Mouse (Mus musculus): ENCODE results near the gene Cenpa.
"Not testable (repeated sequence)": the region's sequence is repeated elsewhere in the genome, so short reads cannot be mapped to it uniquely, and the experiment has no call there.

The Cenpa gene

DNA sequence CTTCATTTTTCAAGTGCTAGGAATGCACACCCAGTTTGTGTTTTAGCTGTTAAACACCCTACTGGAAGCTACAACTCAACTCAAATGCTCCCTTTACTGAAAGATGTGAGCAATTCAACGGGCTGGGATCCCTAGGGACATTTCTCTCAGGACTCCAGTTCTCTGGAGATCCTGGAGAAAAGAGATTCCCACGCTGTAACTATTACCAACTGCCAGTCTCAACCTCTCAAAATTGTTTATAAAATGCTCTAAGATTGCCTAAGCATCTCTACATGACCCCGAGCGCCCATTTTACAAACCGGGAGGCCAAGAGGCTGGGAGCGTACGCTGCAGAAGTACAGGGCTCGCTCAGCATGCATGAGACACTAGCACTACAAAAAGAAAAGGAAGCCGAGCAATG lies 19.2 kb upstream of the Cenpa start:
- no peak for DNase-seq (ENCODE audit: low read depth, low spot score)

GRCm38 (mm10) chr5:30647815-30648560 lies 18.6 kb upstream of the Cenpa start, which contains the start of gene Slc35f6:
Gene Slc35f6, plus strand, starts transcription at chr5:30647933.
- peak; percentile 68 for DNase-seq (ENCODE audit: low read depth, low spot score)

DNA sequence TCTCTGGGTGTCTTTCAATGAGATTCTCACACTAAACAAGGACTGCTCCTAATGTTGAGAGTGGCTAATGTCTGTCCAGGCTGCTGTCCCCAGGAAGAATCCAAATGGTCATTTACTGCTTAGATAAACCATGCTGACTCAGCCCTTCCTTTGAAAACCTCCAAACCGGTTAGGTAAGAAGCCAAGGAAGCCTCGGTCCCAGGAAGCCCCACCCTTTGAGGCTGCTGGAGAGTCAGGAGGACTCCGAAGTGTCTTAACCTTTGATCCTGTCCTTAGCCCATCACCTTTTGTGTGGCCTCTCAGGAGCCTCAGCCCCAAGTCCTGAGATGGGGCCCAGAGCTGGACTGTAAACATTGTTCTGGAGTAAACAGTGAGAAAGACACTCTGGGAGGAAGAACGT lies 17.0 kb upstream of the Cenpa start:
- no peak for DNase-seq (ENCODE audit: low read depth, low spot score)

GRCm38 (mm10) chr5:30650756-30651155 lies 15.8 kb upstream of the Cenpa start:
- DNase-seq (ENCODE audit: low read depth, low spot score): no peak

DNA sequence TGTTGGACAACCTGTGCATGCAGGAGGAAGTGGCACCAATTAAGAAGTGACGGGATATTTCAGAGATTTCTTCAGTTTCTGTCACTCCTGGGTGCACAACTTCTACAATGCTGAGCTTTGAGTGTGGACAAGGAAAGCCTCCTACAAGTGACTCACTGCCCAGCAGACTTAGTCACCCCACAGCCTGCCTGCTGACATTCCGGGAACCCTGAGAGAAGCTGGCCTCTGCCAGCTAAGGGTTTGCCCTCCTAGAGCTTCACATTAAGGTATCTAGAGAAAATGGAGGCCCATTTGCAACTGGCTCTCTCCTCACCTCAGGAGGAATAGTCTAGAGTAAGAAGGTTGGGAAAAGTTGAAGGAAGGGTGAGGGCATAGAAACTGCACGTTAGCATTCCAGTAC lies 15.0 kb upstream of the Cenpa start:
- no peak for DNase-seq (ENCODE audit: low read depth, low spot score)

DNA sequence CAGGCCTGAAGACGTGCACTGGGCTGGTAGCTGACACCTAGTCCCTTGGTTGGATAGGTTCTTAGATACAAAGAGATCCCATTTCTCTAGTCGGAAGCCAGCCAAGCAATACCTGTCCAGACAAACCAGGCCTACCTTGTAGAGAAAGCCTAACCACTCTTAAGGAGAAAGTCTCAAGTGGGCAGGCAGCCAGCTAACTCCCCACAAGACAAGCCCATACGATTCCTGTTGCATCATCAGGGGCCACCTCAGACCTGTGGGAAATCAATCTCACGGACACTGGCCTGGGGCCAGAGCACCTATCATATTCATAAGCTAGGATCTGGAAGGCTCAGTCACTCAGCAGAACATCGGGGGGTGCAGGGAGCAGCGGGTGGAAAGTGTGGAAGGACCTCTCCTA lies 13.3 kb upstream of the Cenpa start:
- DNase-seq (ENCODE audit: low read depth, low spot score): no peak

GRCm38 (mm10) chr5:30655042-30655441 lies 11.5 kb upstream of the Cenpa start:
- DNase-seq (ENCODE audit: low read depth, low spot score): no peak

- DNase-seq (ENCODE audit: low read depth, low spot score): no peak
Measured at GRCm38 (mm10) chr5:30655526-30656195, 10.9 kb upstream of the Cenpa start.

DNA sequence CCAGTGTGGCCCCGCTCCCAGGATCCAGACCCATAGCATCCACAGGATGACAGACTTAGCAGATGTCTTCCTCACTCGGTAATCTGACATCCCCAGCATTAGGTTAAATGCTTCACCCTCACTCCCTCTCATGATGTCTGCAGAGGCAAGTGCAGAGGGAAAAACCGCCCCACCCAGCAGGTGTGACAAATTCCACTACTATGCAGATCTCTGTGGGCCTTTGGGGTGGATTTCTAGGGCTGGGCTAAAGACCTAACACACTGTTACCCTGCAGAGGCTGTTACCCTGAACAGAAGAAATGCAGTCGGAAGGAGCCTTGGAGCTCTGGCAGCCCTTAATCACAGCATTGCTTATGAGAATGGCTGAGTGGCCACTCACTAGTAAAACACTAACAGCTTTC lies 7.5 kb upstream of the Cenpa start:
- no peak for DNase-seq (ENCODE audit: low read depth, low spot score)

- no peak for DNase-seq (ENCODE audit: low read depth, low spot score)
Measured at GRCm38 (mm10) chr5:30660278-30660677, 6.3 kb upstream of the Cenpa start.

GRCm38 (mm10) chr5:30660813-30661212 lies 5.8 kb upstream of the Cenpa start:
- no peak for DNase-seq (ENCODE audit: low read depth, low spot score)

- no peak for DNase-seq (ENCODE audit: low read depth, low spot score)
Measured at GRCm38 (mm10) chr5:30665360-30665759, 1.2 kb upstream of the Cenpa start.

GRCm38 (mm10) chr5:30665968-30666367 lies 609 bp upstream of the Cenpa start:
- no peak for DNase-seq (ENCODE audit: low read depth, low spot score)

DNA sequence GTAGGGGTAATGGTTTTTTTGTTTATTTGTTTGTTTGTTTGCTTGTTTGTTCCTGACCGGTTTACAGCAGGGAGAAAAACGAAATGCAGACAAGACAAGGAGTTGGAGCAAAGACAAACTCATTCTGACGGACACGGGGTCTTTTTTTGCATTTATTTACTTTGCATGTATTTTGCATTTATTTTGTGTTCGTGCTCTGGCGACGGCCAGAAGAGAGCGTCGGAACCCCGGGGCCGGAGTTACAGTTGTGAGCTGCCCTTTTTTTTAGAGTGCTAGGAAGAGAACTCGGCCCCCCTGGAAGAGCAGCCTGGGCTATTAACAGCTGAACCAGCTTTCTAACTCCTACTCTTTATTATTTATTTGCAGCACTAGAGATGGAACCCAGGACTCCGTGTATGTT lies 638 bp downstream of the Cenpa start:
- no peak for DNase-seq (ENCODE audit: low read depth, low spot score)

- DNase-seq (ENCODE audit: low read depth, low spot score): no peak
Measured at GRCm38 (mm10) chr5:30667686-30668085, 1.1 kb downstream of the Cenpa start.

DNA sequence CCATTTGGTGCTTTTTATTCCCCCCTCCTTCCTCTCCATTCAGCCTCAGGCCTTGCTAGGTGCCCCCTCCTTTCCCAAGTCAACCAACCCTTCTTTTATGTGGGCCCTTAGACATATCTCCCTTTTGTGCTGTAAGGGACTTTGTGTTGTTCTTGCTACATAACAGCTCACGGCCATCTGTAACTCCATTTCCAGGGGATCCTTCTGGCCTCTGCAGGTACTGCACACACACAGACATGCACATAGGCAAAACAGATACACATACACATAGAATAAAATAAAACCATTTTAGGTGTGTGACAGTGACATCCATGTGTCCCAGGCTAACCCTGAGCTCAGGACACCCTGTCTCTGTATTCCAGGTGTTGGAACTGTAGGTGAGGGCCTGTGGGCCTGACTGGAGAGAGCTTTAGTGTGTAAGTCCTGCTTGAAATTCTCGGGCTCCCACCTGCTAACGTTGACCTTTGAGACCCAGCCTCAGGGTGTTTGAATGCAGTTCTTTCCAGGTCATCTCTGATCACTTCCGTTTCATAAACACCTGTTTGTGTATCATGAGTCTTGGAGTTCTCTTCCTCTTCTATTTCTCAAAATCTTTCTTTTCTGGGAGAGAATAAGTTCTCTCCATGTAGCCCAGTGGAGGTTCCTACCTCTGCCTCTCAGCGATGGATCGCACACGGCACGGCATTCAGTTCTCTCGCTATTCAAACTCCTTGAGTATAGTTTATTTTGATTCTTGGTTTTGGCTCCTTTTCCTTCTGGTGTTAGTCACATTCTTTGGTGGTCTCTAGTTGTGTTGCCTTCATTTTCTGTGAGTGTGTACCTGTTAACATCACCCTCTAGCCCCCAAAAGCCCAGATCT lies 2.3 kb downstream of the Cenpa start:
- DNase-seq (ENCODE audit: low read depth, low spot score): no peak

DNA sequence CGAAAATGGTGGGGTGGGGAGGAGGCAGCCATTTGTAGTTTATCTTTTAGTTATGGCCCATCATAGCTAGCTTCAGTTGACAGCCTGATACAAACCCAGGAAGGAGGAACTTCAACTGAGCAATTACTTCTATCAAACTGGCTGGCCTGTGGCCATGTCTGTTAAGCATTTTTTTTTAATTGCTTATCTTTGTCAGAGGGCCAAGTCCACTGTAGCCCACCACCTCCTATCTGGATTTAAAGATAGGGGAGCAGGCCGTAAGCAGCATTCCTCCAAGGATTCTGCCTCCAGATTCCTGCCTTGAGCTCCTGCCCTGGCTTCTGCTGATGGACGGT lies 2.9 kb downstream of the Cenpa start:
- no peak for DNase-seq (ENCODE audit: low read depth, low spot score)

- no peak for DNase-seq (ENCODE audit: low read depth, low spot score)
Measured at GRCm38 (mm10) chr5:30670091-30670490, 3.5 kb downstream of the Cenpa start.

DNA sequence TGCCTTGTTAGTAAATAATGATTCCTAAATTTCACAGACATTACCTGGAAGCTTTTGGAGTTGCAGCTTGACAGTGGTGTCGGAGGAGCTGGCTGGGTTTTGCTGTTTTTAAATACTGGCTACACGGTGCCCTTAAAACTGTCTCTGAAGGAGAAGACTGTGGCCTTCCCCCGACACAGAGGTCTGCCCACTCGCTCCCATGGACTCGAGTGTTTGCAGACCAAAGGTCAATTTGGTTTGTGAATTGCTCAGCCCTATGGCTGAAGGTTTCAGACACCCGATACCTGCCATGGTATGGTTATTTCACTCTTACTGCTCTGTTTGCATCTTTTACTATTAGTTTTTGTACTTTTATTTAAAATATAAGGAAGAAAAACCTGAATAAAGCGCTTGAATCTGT lies 7.4 kb downstream of the Cenpa start:
- DNase-seq (ENCODE audit: low read depth, low spot score): no peak

DNA sequence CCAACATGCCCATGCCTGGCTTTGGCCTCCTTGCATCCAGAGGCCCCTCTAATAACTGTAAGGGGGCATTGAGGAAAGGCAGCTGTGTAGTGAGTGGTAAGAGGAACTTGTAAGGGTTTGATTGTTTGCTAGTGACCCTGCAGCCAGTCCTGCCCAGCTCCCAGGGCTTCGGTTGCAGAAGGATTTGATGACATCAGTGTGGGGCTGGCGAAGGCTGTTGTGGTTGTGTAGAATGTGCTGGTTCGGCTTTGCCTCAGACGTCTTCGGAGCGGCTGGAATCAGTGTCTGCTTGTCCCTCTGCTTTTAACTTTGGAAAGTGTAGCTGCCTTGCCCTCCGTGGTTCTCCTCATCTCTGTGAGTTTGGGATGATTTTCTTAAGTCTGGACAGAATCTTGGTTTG lies 10.2 kb downstream of the Cenpa start:
- DNase-seq (ENCODE audit: low read depth, low spot score): no peak

DNA sequence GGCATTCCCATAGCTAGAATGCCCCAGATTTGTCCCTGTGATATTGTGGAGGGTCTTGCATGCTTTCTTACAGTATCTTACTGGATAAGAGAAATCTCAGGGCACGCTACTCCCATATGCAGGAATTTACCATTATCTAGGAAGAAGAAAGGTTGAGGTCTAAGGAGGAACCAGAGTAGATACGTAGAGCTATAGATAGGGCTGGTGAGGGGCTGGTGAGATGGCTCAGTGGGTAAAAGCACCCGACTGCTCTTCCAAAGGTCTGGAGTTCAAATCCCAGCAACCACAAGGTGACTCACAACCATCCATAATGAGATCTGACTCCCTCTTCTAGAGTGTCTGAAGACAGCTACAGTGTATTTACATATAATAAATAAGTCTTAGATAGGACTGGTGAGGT lies 11.5 kb downstream of the Cenpa start:
- DNase-seq (ENCODE audit: low read depth, low spot score): not testable (repeated sequence)

DNA sequence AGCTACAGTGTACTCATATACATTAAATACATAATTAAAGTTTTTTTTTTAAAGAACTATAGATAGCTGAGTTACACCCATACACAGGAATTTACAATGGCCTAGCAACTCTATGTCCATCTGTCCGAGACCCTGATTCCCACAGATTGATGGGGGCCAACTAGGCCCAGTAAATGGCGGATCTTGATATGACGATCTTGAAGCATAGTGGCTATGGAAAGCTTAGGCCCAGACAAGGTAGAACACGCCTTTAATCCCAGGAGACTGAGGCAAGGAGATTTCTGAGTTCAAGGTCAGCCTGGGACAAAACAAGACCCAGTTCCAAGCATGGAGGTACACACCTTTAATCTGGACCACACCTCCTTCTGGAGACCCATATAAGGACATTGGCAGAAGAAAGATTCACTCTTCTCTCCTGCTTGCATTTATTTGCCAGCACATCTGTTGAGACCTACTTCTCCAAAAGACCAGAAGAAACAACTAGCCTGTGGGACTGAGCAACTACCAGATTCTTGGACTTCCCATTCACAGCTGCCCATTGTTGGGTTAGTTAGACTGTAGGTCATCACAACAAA lies 12.2 kb downstream of the Cenpa start:
- DNase-seq (ENCODE audit: low read depth, low spot score): no peak
